Mouse (Mus musculus): ENCODE measurements around the gene Mef2a.

Gene Mef2a

GRCm38 (mm10) chr7:67372729-67373583 lies at the start of gene Mef2a:
Gene Mef2a, minus strand, starts transcription at chr7:67372858.
- DNase-seq (ENCODE audit: low read depth, low spot score), result peak; percentile 85

DNA sequence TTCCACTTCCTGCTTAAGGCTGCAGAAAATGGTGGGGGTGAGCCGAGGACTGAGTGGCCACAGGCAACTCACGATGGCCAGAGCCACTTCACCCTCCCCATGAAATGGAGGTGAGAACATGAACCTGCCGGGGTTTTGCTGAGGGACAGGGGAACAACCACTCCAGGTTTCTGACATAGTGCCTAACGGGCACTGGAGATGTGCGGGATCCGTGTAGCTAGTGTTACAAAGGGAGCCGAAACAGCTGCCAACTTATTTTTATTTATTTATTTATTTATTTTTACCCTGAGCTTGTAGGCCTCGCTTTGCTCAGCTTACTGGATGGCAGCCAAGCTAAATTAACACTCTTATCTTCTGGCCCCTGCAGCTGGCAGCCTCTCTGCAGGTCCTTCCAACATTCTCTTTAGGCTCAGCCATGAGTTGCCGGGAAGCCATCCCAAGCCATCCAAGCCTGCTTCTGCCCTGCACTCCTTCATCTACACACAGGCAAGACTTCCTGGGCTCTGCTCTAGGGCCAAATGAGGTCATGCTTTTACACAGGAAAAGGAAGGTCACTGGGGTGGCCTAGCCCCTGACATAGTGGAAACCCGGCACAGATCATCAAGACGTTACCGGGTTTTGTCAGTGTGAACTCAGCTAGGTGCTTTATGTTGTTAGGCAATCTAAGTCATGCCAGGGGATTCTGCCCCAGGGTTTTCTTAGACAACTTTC lies 49.0 kb upstream of the Mef2a start:
- no peak for DNase-seq (ENCODE audit: low read depth, low spot score)

GRCm38 (mm10) chr7:67421088-67421475 lies 48.4 kb upstream of the Mef2a start:
- no peak for DNase-seq (ENCODE audit: low read depth, low spot score)

DNA sequence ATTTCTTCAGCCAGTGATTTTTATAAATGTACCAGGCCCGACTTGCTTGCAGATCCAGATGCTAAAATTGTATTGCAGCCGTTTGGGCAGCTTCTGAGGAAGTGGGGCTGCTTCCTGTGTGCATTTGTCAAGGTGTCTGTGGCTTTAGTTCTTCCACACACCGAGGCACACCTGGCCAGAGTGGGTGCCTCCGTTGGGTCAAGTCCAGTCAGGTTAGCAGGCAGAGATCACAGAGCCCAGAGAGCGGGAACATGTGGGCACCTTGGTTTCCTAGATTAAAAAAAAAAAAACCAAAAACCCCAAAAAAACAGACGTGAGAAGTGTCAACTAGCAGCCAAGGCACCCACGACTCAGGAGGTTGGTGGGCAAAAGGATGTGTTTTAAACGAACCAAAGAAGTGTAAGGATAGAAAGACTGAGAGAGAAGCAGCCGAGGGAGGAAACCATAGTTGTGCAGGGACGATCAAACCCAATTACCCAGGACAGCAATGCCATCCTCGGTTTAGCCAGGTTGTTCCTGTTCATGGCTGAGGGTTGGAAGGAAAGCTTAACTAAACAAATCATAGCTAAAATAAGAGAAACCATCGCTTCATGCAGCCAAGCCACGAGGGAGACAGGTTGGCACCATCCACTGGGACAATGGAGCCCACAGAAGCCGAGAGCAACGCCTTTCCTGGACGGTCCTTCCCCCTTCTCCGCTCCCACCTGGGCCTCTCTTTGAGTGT lies 47.1 kb upstream of the Mef2a start:
- no peak for DNase-seq (ENCODE audit: low read depth, low spot score)

- DNase-seq (ENCODE audit: low read depth, low spot score), result no peak
Observed at GRCm38 (mm10) chr7:67418122-67418521, 45.5 kb upstream of the Mef2a start.

- DNase-seq (ENCODE audit: low read depth, low spot score), result no peak
Observed at GRCm38 (mm10) chr7:67414766-67415165, 42.1 kb upstream of the Mef2a start.

DNA sequence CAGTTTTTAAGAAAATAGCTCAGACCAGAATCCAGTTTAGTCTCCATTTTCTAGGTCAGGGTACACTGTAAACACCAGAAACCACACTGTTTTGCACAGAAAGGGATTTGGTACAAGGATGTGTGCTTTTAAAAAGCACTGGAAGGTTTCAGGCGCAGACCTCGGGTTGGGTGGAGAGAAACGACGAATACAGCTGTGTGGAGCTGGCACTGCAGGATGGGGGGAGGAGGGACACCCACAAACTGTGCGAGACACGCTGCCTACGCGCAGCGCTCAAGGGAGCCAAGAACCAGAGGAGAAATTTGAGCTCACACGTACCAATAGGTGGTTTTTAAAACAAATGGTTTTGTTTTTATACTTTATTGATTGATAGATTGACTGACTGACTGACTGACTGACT lies 40.0 kb upstream of the Mef2a start:
- no peak for DNase-seq (ENCODE audit: low read depth, low spot score)

DNA sequence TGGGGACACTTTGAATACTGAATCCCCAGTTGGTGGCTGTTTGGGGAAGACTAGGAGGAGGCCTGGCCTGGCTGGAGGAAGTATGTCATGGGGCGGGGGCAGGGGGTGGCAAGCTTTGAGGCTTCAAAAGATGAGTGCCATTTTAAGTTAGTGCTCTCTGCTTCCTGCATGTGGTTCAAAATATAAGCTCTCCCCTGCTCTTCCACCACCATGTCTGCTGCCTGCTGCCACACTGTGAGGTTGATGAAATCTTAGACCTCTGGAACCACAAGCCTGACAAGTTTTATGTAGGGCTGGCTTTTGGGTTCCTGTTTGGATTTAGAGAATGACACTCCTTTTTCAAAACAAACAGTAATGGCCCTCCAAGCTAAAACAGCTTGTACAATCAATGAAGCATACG lies 34.4 kb upstream of the Mef2a start:
- DNase-seq (ENCODE audit: low read depth, low spot score), result no peak

GRCm38 (mm10) chr7:67404176-67404575 lies 31.5 kb upstream of the Mef2a start:
- DNase-seq (ENCODE audit: low read depth, low spot score), result no peak

DNA sequence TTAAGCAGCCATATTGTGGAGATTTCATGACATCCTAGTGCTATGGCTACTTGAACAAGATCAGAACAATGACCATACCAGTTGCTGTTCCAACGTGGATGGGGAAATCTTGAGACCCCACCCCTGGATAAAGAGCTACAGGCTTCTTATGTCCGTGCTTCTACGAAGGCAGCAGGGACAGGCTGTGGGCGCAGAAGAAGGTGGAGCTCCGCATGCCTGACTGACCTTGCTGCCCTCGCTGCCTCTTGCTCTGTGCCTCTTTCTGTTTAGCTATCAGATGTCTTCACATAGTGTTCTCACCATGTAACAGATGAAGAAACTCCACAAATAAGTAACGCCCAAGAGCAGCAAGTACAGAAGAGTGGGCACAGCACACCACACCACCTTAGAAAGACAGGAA lies 29.7 kb upstream of the Mef2a start:
- no peak for DNase-seq (ENCODE audit: low read depth, low spot score)

GRCm38 (mm10) chr7:67401379-67401778 lies 28.7 kb upstream of the Mef2a start:
- DNase-seq (ENCODE audit: low read depth, low spot score), result peak; percentile 6

GRCm38 (mm10) chr7:67390760-67391159 lies 18.1 kb upstream of the Mef2a start:
- DNase-seq (ENCODE audit: low read depth, low spot score), result peak; percentile 78

DNA sequence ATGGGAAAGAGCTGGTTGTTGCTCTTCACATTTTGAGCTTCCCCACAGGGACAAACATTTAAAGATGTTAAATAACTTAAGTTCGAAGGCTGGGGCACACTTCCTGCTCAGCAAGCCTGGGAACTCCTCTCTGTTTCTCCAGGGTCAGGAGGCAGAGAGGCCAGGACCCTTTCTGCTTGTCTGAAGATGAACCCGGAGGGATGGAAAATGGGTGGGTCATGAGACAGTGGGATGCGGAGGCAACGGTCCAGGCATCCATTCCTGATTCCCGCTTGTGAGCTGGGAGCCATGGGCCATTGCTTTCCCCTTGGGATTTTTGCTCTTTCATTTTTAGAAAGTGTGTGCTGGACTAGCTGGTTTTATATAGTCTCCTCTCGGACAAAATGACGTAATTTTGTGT lies 17.4 kb upstream of the Mef2a start:
- no peak for DNase-seq (ENCODE audit: low read depth, low spot score)

DNA sequence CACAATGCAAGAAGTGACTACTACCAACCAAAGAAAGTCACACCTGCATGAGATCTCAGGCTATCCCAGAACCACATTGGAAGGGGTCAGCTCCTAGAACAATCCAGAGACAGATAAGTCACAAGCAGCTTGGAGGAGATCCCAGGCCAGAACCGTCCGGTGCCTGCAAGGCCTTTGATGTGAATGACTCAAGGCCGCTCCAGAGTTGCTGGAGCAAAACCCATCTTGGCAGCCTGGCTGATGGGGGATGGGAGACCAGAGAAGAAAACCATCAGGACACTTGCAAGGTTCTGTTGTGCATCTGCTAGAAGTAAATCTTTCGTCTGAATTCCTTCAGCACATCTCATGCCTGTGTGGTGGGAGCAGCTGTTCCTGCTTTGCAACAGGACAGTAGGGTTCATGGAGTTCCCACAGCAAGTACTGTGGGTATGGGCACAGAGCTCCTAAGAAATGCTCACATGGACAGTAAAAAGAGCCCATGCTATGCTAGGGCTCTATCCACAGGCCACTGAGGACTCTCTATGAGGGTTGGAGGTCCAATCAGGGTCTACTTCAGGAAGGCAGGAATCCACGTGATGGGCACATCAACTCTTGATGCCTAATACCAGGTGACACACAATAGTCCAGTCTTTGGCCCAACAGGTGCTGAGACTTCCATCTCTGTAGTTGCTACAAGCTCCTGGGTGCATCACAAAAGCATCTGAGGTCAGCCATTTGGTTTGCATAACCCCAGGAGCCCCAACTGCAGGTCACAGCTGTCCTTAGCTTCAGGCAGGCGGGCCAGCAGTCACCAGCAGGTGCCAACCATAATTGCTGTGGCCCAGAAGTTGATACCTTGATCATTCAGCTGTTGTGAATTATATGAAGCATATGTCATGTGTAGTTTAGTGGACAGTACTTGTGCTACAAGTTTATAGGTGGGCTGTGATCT lies 12.5 kb upstream of the Mef2a start:
- peak; percentile 69 for DNase-seq (ENCODE audit: low read depth, low spot score)

- no peak for DNase-seq (ENCODE audit: low read depth, low spot score)
Observed at GRCm38 (mm10) chr7:67380174-67381129, 7.8 kb upstream of the Mef2a start.

DNA sequence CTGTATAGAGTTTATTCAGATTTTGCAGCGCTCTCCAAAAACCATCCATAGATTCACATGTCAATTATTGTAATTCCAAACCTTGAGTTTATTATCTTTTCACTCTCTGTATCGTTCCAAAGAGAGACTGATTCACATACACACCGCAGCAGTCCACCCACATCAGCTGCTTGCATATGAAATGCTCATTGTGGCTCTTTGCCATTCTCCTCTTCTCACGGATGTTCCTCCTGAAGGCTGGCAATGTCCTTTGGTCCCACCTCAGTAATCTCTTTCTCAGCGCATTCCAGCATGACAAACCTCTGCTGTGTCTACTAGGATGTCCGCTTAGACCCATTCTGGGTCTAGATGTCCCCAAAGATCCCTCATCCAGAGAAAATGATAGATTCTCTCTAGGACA lies 4.1 kb upstream of the Mef2a start:
- DNase-seq (ENCODE audit: low read depth, low spot score), result no peak

- DNase-seq (ENCODE audit: low read depth, low spot score), result no peak
Observed at GRCm38 (mm10) chr7:67373975-67374374, 1.3 kb upstream of the Mef2a start.

DNA sequence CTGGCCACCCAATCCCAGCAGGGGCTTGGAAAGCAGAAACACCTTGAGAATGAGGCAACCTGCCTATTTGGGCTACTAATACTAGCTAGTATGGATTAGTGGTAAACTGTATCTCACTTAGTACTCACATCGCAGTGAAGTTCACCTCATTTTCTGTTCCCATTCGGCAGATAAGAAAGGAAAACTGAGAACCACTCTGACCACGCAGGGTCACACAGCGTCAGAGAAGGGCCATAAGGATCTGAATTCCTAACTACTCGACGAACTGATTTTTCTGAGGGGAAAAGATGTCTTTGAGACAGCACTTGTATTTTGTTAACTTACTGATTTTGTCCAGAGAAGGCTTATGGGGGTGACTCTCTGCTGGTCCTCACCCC lies 914 bp upstream of the Mef2a start:
- DNase-seq (ENCODE audit: low read depth, low spot score), result no peak

GRCm38 (mm10) chr7:67371891-67372672 lies 576 bp downstream of the Mef2a start:
- peak; percentile 24 for DNase-seq (ENCODE audit: low read depth, low spot score)
